Mouse (Mus musculus) forebrain, postnatal 0 days (tissue): Measurements from ENCODE around the gene Ahsg. TPM values are rescaled to one million over a fixed set of nuclear protein-coding genes. Genes with fewer than 3 reads are reported as not detected.
A peak's percentile ranks its signal among the peaks of the same experiment; 100 is the strongest.

Source experiments
- ATAC-seq: fragments of 200-750 bp; cut with Nextera tagmentation; 2 replicates; pipeline ENCODE4 v1.8.0; 2017; ENCODE audit warnings: mild to moderate bottlenecking, moderate library complexity
- DNase-seq: peaks from one replicate; pipeline ENCODE4 v3.0.0-alpha.2; 2015
- H3K27ac ChIP-seq: fragments of 300-500 bp; sonication (generic); 2 replicates; pipeline ENCODE4 v1.5.1; 2014; ENCODE audit warnings: low read depth, mild to moderate bottlenecking, antibody characterized with exemption, low read length, moderate library complexity, mixed read lengths
- H3K27me3 ChIP-seq: fragments of 300-500 bp; sonication (generic); 2 replicates; pipeline ENCODE4 v1.6.1; 2014; ENCODE audit warnings: mild to moderate bottlenecking, low read length, mixed read lengths; ENCODE audit not compliant: insufficient read depth
- H3K36me3 ChIP-seq: fragments of 300-500 bp; sonication (generic); 2 replicates; pipeline ENCODE4 v1.6.1; 2014; ENCODE audit warnings: mild to moderate bottlenecking, moderate library complexity; ENCODE audit not compliant: insufficient read depth
- H3K4me1 ChIP-seq: fragments of 300-500 bp; sonication (generic); 2 replicates; pipeline ENCODE4 v1.6.1; 2014; ENCODE audit warnings: antibody characterized with exemption; ENCODE audit not compliant: insufficient read depth
- H3K4me2 ChIP-seq: fragments of 300-500 bp; sonication (generic); 2 replicates; pipeline ENCODE4 v1.6.1; 2014; ENCODE audit warnings: low read depth, mild to moderate bottlenecking, moderate library complexity
- H3K4me3 ChIP-seq: fragments of 300-500 bp; sonication (generic); 2 replicates; pipeline ENCODE4 v1.5.1; 2014; ENCODE audit warnings: low read depth, low read length, mixed read lengths
- H3K9ac ChIP-seq: fragments of 300-500 bp; sonication (generic); 2 replicates; pipeline ENCODE4 v1.6.1; 2014; ENCODE audit warnings: mild to moderate bottlenecking
- H3K9me3 ChIP-seq: fragments of 300-500 bp; sonication (generic); 2 replicates; pipeline ENCODE4 v1.6.1; 2016; ENCODE audit warnings: low read length
- CTCF ChIP-seq: sonication (generic); IDR thresholded peaks from 2 replicates; pipeline ENCODE4 v1.5.1; 2016; ENCODE audit warnings: antibody characterized with exemption, control low read depth, low read depth
- WGBS: fragments of 180-500 bp; shearing (Covaris S2); extraction: QIAGEN DNeasy Blood & Tissue Kit; methylation state at CpG from one replicate; pipeline ENCODE4 v1.1.7; 2014; 5-methylcytosine and 5-hydroxymethylcytosine counted together
- polyA plus RNA-seq: library from polyadenylated mRNA; unstranded; fragments of >200 nt; fragmentation: Nextera tagmentation; extraction: Ambion mirVana; gene quantifications from 2 replicates; pipeline ENCODE4 v1.2.1, GENCODE M21; 2015
- total RNA-seq: library from RNA; depleted of rRNA; stranded (reverse); fragments of >200 nt; gene quantifications from 2 replicates; pipeline ENCODE4 v1.2.3, GENCODE M21; 2014

Gene Ahsg
- total and polyA plus RNA-seq, 2 experiments from 2014 or later = not detected

DNA sequence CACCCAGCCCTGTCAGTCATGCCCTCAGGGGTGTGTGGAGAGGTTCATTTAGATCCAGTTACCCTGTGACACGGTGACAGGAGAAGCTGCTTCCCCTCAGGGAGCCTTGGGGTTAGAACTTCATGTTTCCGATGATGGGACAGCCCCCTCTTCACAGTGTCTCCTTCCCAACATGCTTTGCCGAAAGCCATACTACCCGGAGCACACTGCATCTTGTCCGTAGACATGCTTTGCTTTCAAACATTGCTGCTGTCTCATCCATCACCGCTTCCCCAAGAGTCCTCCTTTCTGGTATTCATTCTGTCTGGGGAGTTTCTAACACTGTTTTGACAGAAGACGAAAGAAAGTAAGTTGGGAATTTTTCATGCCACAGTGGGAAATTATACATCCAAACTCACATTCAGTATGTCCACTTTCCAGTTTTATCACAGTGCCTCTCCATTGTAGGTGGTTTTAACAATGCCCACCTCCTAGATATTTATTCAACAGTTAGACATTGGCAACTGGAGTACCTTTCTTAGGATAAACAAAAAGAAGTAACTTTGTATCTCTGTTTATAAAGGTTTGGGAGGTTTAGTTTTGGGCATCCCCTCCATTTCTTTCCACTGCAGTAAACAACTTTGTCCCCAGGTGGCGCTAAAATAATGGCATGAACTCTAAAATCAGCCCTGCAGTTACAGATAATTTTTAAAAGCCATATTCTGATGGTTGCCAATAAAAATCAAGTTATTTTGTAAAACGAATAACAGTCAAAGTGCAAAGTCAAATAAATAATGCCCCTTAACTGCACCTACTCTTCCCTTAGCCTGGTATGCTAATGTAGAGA, 14.6 kb upstream of the Ahsg start:
- no peak for ATAC-seq
- 50% methylated on average over 9 of the region's 9 CpGs for WGBS
- no peak overlapping the region for H3K9ac ChIP-seq
- no peaks in the 10 kb centered on the region for H3K4me1 ChIP-seq
- no peaks in the 10 kb centered on the region for H3K9me3 ChIP-seq
- no peak overlapping the region for H3K4me3 ChIP-seq
- H3K27me3 ChIP-seq = no peaks in the 10 kb centered on the region
- H3K27ac ChIP-seq = no peak overlapping the region
- peaks cover 23% of the 10 kb centered on the region for H3K36me3 ChIP-seq
- DNase-seq = peak; percentile 68
- TF ChIP-seq CTCF = peak; percentile 75
- no peak overlapping the region for H3K4me2 ChIP-seq

DNA sequence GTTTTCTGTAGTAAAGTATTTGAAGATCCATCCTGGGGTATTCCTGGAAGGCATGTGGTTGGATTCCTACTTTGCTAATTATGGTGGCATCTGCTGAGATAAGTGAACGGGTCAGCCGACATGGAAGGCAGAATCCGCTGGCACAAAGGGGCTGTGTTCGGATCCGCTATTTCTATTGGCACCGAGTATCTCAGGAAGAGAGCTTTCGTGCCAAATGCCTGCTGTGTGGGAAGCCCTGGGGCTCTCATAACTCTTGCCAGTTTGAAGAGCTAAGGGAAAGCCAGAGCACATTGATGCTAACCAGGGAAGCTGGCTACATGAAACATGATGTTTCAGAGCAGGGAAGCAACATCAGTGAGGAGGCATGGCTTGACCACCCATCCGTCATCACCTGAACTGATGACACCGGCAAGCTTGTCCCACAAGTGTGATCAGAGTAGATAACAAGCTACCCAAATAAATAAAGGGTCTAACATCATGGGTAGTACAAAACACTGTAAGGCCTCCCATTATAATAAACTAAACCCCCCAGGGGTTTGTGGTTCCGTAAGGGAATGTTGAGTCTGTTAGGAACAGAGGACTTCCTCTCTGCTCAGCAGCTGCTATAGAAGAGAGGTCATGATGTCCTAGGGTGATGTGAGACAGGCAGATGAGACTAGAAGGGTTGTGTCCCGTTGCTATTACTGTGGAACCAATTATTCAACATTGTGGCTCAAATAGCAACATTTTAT, 13.3 kb upstream of the Ahsg start:
- H3K27ac ChIP-seq = no peak overlapping the region
- ATAC-seq (peak; percentile 40; the same call in 1 of the 2 replicates), DNase-seq (peak; percentile 39)
- H3K4me2 ChIP-seq = no peak overlapping the region
- TF ChIP-seq CTCF = no peak
- H3K27me3 ChIP-seq = no peaks in the 10 kb centered on the region
- H3K4me1 ChIP-seq = no peaks in the 10 kb centered on the region
- no peaks in the 10 kb centered on the region for H3K9me3 ChIP-seq
- H3K4me3 ChIP-seq = no peak overlapping the region
- WGBS = 56% methylated on average over 11 of the region's 11 CpGs
- H3K36me3 ChIP-seq = peaks cover 11% of the 10 kb centered on the region
- H3K9ac ChIP-seq = no peak overlapping the region

DNA sequence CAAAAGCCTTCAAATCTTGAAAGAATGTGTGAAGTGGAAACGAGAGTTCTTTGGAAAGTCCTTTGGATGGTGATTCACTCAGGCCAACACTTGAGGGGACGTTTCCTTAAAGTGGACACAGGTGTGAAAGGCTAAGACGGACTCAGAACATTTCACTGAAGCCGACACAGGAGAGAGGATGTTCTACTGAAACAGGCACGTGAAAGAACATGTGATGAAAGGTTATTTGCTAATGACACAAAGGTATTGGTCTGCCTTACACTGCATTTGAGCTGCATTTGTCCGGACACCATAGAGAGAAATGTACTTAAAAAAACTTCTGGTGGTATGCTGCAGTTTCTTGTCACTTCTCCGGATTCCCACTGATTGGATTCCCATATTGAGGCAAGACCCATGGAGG, 12.4 kb upstream of the Ahsg start:
- Histone ChIP-seq H3K9me3 (no peaks in the 10 kb centered on the region), H3K36me3 (peaks cover 4% of the 10 kb centered on the region; the same call in 1 of the 2 replicates)
- DNase-seq = no peak

DNA sequence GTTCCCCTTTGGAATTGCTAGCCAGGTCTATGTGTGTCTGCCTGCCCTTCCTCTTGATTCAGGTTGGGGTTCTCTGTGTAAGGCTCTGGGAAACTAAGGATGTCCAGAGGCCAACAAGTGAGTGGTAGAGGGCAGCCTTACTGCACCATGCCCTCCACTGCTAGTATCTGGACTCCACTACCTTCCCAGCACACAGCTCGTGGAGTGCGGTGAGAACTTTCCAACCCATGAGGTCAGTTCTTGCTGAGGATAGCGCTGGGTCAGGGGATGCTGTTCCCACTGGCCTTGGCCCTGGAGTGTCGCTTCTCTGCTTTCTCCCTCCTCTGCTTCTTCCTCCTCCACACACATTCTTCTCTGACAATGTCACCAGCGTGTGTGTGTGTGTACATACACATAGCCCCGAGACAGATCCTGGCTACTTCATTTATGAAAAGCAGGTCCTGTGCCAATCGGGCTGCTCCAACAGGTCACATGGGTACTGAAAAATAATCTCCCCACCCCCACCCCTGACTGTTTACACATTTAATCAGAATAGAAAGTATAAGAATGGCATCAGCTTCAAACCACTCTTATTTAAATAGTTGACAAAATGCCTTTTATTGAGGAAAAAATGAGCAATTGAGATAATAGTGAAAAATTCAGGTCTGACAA, 11.0 kb upstream of the Ahsg start:
- no peaks in the 10 kb centered on the region for H3K36me3 ChIP-seq
- DNase-seq (no peak), ATAC-seq (no peak)
- no peaks in the 10 kb centered on the region for H3K9me3 ChIP-seq
- no peak overlapping the region for H3K4me3 ChIP-seq
- H3K27ac ChIP-seq = no peak overlapping the region
- no peak overlapping the region for H3K9ac ChIP-seq
- H3K27me3 ChIP-seq = no peaks in the 10 kb centered on the region
- no peak for TF ChIP-seq CTCF
- no peaks in the 10 kb centered on the region for H3K4me1 ChIP-seq
- no peak overlapping the region for H3K4me2 ChIP-seq
- WGBS = 59% methylated on average over 7 of the region's 7 CpGs

More for the DNA sequence above, 12.4 kb upstream of the Ahsg start:
- H3K27me3 ChIP-seq = no peaks in the 10 kb centered on the region
- no peak for TF ChIP-seq CTCF
- WGBS = 72% methylated on average over 7 of the region's 7 CpGs
- no peak overlapping the region for H3K4me3 ChIP-seq
- no peak overlapping the region for H3K27ac ChIP-seq
- H3K4me2 ChIP-seq = no peak overlapping the region
- H3K9ac ChIP-seq = no peak overlapping the region
- no peak for ATAC-seq
- H3K4me1 ChIP-seq = no peaks in the 10 kb centered on the region

DNA sequence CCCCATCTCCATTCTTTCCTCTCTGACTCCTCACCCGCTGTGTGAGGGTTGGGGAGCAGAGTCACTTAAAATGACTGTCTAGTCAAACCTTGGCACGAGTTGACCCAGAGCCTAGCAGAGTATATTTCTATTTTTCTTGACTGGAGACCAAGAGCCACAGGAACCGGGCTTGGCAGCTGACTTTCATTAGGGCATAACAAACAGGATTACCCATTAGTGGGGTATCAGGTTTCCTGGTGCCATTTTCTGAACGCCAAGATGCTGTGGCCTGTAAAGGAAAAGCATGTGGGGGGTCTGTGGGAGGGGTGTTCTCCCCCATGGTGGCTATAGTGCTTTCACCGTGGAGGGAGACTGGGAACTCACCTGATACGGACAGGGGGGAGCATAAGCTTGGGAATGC, 10.2 kb upstream of the Ahsg start:
- Histone ChIP-seq H3K4me3 (no peak overlapping the region), H3K9ac (no peak overlapping the region), H3K27me3 (no peaks in the 10 kb centered on the region), H3K36me3 (no peaks in the 10 kb centered on the region), H3K4me2 (no peak overlapping the region), H3K27ac (no peak overlapping the region), H3K4me1 (no peaks in the 10 kb centered on the region), H3K9me3 (no peaks in the 10 kb centered on the region)
- WGBS = 5% methylated on average over 6 of the region's 6 CpGs
- no peak for TF ChIP-seq CTCF
- ATAC-seq = no peak
- DNase-seq = no peak

DNA sequence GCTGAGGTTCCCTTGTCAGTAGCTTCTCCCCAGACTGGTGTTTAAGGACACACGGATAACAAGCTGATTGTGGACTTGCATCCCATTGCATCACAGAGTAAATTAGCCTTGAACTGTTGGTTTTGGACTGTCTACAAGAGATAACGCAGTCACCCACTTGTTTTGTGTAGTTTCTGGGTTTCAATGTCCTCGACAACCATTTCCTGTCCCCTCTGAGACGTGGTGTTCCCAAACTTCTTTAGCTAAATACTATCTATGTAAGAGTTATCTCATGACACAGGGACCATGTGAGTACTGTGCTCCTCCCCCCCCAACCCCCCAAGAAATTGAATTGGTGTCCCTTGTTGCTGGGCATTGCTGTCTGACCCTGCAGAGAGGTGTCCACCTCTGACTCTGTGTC, 9.6 kb upstream of the Ahsg start:
- 59% methylated on average over 4 of the region's 4 CpGs for WGBS
- ATAC-seq (no peak), DNase-seq (no peak)
- H3K4me1 ChIP-seq = no peaks in the 10 kb centered on the region
- H3K36me3 ChIP-seq = no peaks in the 10 kb centered on the region
- H3K27me3 ChIP-seq = no peaks in the 10 kb centered on the region
- H3K9me3 ChIP-seq = no peaks in the 10 kb centered on the region
- no peak overlapping the region for H3K4me3 ChIP-seq
- no peak overlapping the region for H3K27ac ChIP-seq
- no peak for TF ChIP-seq CTCF
- H3K4me2 ChIP-seq = no peak overlapping the region
- no peak overlapping the region for H3K9ac ChIP-seq

DNA sequence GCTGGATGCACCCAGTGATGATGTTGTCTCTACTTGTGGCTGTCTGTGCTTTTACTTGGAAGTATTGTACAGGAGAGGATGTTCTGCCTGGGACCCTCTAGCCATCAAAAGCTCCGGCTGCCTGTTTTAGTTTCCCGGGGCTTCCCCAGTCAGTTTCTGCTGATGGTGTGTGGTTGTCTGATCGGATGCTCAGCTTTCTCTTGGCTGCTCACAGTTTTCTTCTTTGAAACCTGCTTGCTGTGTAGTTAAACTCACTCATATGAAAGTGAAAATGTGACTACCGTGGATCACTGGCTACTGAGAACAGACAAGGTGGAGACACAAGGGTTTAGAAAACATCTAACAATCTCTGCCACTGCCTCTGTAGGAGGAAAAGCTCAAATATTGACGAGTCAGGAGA, 7.6 kb upstream of the Ahsg start:
- no peaks in the 10 kb centered on the region for H3K27me3 ChIP-seq
- H3K36me3 ChIP-seq = no peaks in the 10 kb centered on the region
- no peaks in the 10 kb centered on the region for H3K4me1 ChIP-seq
- no peaks in the 10 kb centered on the region for H3K9me3 ChIP-seq
- WGBS = 87% methylated on average over 5 of the region's 5 CpGs
- DNase-seq (no peak), ATAC-seq (no peak)
- no peak overlapping the region for H3K4me3 ChIP-seq
- no peak overlapping the region for H3K27ac ChIP-seq
- no peak overlapping the region for H3K9ac ChIP-seq
- no peak for TF ChIP-seq CTCF
- H3K4me2 ChIP-seq = no peak overlapping the region
